Mouse (Mus musculus) forebrain, embryonic 16.5 days (tissue): Measurements from ENCODE around the gene Rab9b. TPM values are rescaled to one million over a fixed set of nuclear protein-coding genes. Genes with fewer than 3 reads are reported as not detected.

ENCODE experiments used
- ATAC-seq: fragments of 200-750 bp; cut with Nextera tagmentation; 2 replicates; pipeline ENCODE4 v1.8.0; 2017; ENCODE audit warnings: mild to moderate bottlenecking, moderate library complexity
- H3K27ac ChIP-seq: fragments of 300-500 bp; sonication (generic); 2 replicates; pipeline ENCODE4 v1.5.1; 2014; ENCODE audit warnings: low read length, control low read depth
- H3K27me3 ChIP-seq: fragments of 300-500 bp; sonication (generic); replicated peaks from 2 replicates; pipeline ENCODE4 v1.6.1; 2014; ENCODE audit warnings: low read length; ENCODE audit not compliant: control insufficient read depth, insufficient read depth
- H3K36me3 ChIP-seq: fragments of 300-500 bp; sonication (generic); 2 replicates; pipeline ENCODE4 v1.6.1; 2014; ENCODE audit not compliant: control insufficient read depth, insufficient read depth
- H3K4me1 ChIP-seq: fragments of 300-500 bp; sonication (generic); replicated peaks from 2 replicates; pipeline ENCODE4 v1.6.1; 2014; ENCODE audit warnings: low read length; ENCODE audit not compliant: control insufficient read depth, insufficient read depth
- H3K4me2 ChIP-seq: fragments of 300-500 bp; sonication (generic); 2 replicates; pipeline ENCODE4 v1.6.1; 2014; ENCODE audit warnings: mild to moderate bottlenecking, low read length, control low read depth
- H3K4me3 ChIP-seq: fragments of 300-500 bp; sonication (generic); replicated peaks from 2 replicates; pipeline ENCODE4 v1.5.1; 2014; ENCODE audit warnings: mild to moderate bottlenecking, low read length, control low read depth
- H3K9ac ChIP-seq: fragments of 300-500 bp; sonication (generic); replicated peaks from 2 replicates; pipeline ENCODE4 v1.6.1; 2014; ENCODE audit warnings: low read depth, low read length, control low read depth
- H3K9me3 ChIP-seq: fragments of 300-500 bp; sonication (generic); 2 replicates; pipeline ENCODE4 v1.6.1; 2016; ENCODE audit warnings: low read length; ENCODE audit not compliant: control insufficient read depth
- WGBS: fragments of 180-500 bp; shearing (Covaris S2); extraction: QIAGEN DNeasy Blood & Tissue Kit; methylation state at CpG from one replicate; pipeline ENCODE4 v1.1.7; 2014; 5-methylcytosine and 5-hydroxymethylcytosine counted together
- polyA plus RNA-seq: library from polyadenylated mRNA; unstranded; fragments of >200 nt; fragmentation: Nextera tagmentation; extraction: Ambion mirVana; gene quantifications from 2 replicates; pipeline ENCODE4 v1.2.1, GENCODE M21; 2015

Gene Rab9b
- polyA plus RNA-seq: 12.1 and 16.0 TPM in 2 replicates

GRCm38 (mm10) chrX:136868061-136869040, at the start of gene Rab9b:
Gene Rab9b (minus strand): TSS chrX:136868755.
- Histone ChIP-seq H3K36me3 (no peaks in the 10 kb centered on the region), H3K27me3 (no peaks in the 10 kb centered on the region), H3K4me1 (no peaks in the 10 kb centered on the region), H3K4me2 (peak within 1 kb of the TSS; percentile 55), H3K27ac (peak within 1 kb of the TSS; percentile 33; the same call in 1 of the 2 replicates), H3K4me3 (peak within 1 kb of the TSS; percentile 54), H3K9ac (peak within 1 kb of the TSS; percentile 78), H3K9me3 (no peaks in the 10 kb centered on the region)
- peak; percentile 96 for ATAC-seq
- 17% methylated on average over 34 of the region's 36 CpGs for WGBS

- Histone ChIP-seq H3K4me2 (no peak overlapping the region), H3K9ac (no peak overlapping the region), H3K9me3 (no peaks in the 10 kb centered on the region), H3K36me3 (no peaks in the 10 kb centered on the region), H3K27me3 (no peaks in the 10 kb centered on the region), H3K27ac (no peak overlapping the region), H3K4me3 (no peak overlapping the region), H3K4me1 (no peaks in the 10 kb centered on the region)
- WGBS: 58% methylated on average over 4 of the region's 4 CpGs
- ATAC-seq: no peak
These were observed 35.8 kb upstream of the Rab9b start for GRCm38 (mm10) chrX:136904369-136904768.

- Histone ChIP-seq H3K4me2 (no peak overlapping the region), H3K9ac (no peak overlapping the region), H3K36me3 (no peaks in the 10 kb centered on the region), H3K4me1 (no peaks in the 10 kb centered on the region), H3K27me3 (no peaks in the 10 kb centered on the region), H3K9me3 (no peaks in the 10 kb centered on the region), H3K27ac (no peak overlapping the region), H3K4me3 (no peak overlapping the region)
- ATAC-seq: no peak
- WGBS: 60% methylated on average over 2 of the region's 2 CpGs
These were observed 27.2 kb upstream of the Rab9b start for GRCm38 (mm10) chrX:136895757-136896156.

GRCm38 (mm10) chrX:136850300-136850699, 18.3 kb downstream of the Rab9b start:
- WGBS: 33% methylated on average over 3 of the region's 3 CpGs
- no peaks in the 10 kb centered on the region for H3K9me3 ChIP-seq
- H3K36me3 ChIP-seq: no peaks in the 10 kb centered on the region
- H3K27me3 ChIP-seq: no peaks in the 10 kb centered on the region
- ATAC-seq: no peak
- H3K4me3 ChIP-seq: no peak overlapping the region
- H3K9ac ChIP-seq: no peak overlapping the region
- H3K4me1 ChIP-seq: no peaks in the 10 kb centered on the region
- no peak overlapping the region for H3K27ac ChIP-seq
- no peak overlapping the region for H3K4me2 ChIP-seq

- ATAC-seq: no peak
- Histone ChIP-seq H3K4me1 (no peaks in the 10 kb centered on the region), H3K4me2 (no peak overlapping the region), H3K9ac (no peak overlapping the region), H3K9me3 (no peaks in the 10 kb centered on the region), H3K36me3 (no peaks in the 10 kb centered on the region), H3K27ac (no peak overlapping the region), H3K4me3 (no peak overlapping the region), H3K27me3 (no peaks in the 10 kb centered on the region)
These were observed 39.9 kb downstream of the Rab9b start for GRCm38 (mm10) chrX:136828610-136829009.

GRCm38 (mm10) chrX:136825016-136825415, 43.5 kb downstream of the Rab9b start:
- H3K36me3 ChIP-seq: no peaks in the 10 kb centered on the region
- H3K9ac ChIP-seq: no peak overlapping the region
- H3K9me3 ChIP-seq: no peaks in the 10 kb centered on the region
- no peak overlapping the region for H3K4me2 ChIP-seq
- WGBS: 53% methylated on average over 4 of the region's 4 CpGs
- H3K27ac ChIP-seq: peak overlapping the region; percentile 44; the same call in 1 of the 2 replicates
- no peaks in the 10 kb centered on the region for H3K4me1 ChIP-seq
- peak; percentile 57 for ATAC-seq
- no peak overlapping the region for H3K4me3 ChIP-seq
- H3K27me3 ChIP-seq: no peaks in the 10 kb centered on the region

- WGBS: 13% methylated on average over 1 of the region's 1 CpGs
- H3K4me2 ChIP-seq: no peak within 1 kb of the TSS
- H3K36me3 ChIP-seq: no peaks in the 10 kb centered on the region
- H3K4me3 ChIP-seq: no peak within 1 kb of the TSS
- H3K4me1 ChIP-seq: no peaks in the 10 kb centered on the region
- H3K9me3 ChIP-seq: no peaks in the 10 kb centered on the region
- H3K27me3 ChIP-seq: no peaks in the 10 kb centered on the region
- ATAC-seq: no peak
- H3K27ac ChIP-seq: no peak within 1 kb of the TSS
- no peak within 1 kb of the TSS for H3K9ac ChIP-seq
These were observed 46.2 kb downstream of the Rab9b start, which contains the start of gene Plp1 for GRCm38 (mm10) chrX:136822371-136822770. Gene Plp1 (plus strand): TSS chrX:136822671.

- 14% methylated on average over 1 of the region's 1 CpGs for WGBS
- Histone ChIP-seq H3K9ac (no peak overlapping the region), H3K27ac (no peak overlapping the region), H3K4me1 (no peaks in the 10 kb centered on the region), H3K36me3 (no peaks in the 10 kb centered on the region), H3K4me3 (no peak overlapping the region), H3K9me3 (no peaks in the 10 kb centered on the region), H3K4me2 (no peak overlapping the region), H3K27me3 (no peaks in the 10 kb centered on the region)
- peak; percentile 95 for ATAC-seq
These were observed 48.3 kb downstream of the Rab9b start for GRCm38 (mm10) chrX:136820250-136820649.

- H3K4me2 ChIP-seq: no peak overlapping the region
- ATAC-seq: 0 out of 2 replicates have a peak, but pooled peaks have one; percentile 39
- no peaks in the 10 kb centered on the region for H3K4me1 ChIP-seq
- no peak overlapping the region for H3K27ac ChIP-seq
- H3K9me3 ChIP-seq: no peaks in the 10 kb centered on the region
- no peak overlapping the region for H3K4me3 ChIP-seq
- H3K36me3 ChIP-seq: no peaks in the 10 kb centered on the region
- no peaks in the 10 kb centered on the region for H3K27me3 ChIP-seq
- WGBS: 89% methylated on average over 6 of the region's 6 CpGs
- no peak overlapping the region for H3K9ac ChIP-seq
These were observed 48.8 kb downstream of the Rab9b start for GRCm38 (mm10) chrX:136819752-136820151.
